Mouse (Mus musculus): ENCODE data around the gene Nlgn2. TPM values are rescaled to one million over a fixed set of nuclear protein-coding genes. Genes with fewer than 3 reads are reported as not detected.
A peak's percentile ranks its signal among the peaks of the same experiment; 100 is the strongest.

Gene Nlgn2
- polyA plus RNA-seq, 1 experiment from 2014 or later = 22.4 TPM

- H3K36me3 ChIP-seq (ENCODE audit: control insufficient read depth, insufficient read depth, low read length) = no peaks in the 10 kb centered on the region
- no peaks in the 10 kb centered on the region for H3K27me3 ChIP-seq (replicated peaks; ENCODE audit: control insufficient read depth, insufficient read depth, low read length)
- no peak within 1 kb of the TSS for H3K4me2 ChIP-seq (ENCODE audit: low read length)
- no peak within 1 kb of the TSS for H3K4me3 ChIP-seq (ENCODE audit: low read length)
- no peak within 1 kb of the TSS for H3K27ac ChIP-seq (ENCODE audit: low read depth, low read length)
- H3K4me1 ChIP-seq (ENCODE audit: control insufficient read depth, insufficient read depth, low read depth, low read length) = no peaks in the 10 kb centered on the region
- 75% methylated on average over 2 of the region's 2 CpGs for WGBS
- no peak for ATAC-seq
- H3K9me3 ChIP-seq (ENCODE audit: control insufficient read depth, low read length) = peaks cover 9% of the 10 kb centered on the region
- no peak within 1 kb of the TSS for H3K9ac ChIP-seq (ENCODE audit: low read depth, low read length)
Measured at GRCm38 (mm10) chr11:69818365-69818764, 19.2 kb downstream of the Nlgn2 start, which contains the start of gene Spem2. Spem2 (minus strand) TSS chr11:69818465.

DNA sequence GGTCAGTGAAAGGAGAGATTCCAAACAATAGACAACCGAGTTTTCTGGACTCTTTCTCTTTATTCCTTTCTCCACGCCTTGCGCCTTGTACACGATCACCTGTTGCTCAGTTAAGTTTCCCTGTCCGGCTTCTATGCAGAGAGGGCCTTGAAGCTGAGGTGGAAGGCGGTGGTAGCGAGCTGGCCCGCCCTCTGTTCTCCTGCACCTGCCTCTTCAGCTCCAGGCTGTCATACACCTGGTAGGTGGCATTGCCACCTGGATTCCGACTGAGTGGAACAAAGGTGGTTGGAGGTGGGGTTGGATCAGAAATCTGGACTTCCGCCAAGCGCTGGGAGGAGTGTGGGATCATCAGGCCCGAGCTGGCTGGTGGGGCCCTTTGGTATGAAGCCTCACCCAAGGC lies 21.1 kb downstream of the Nlgn2 start:
- ATAC-seq = no peak

DNA sequence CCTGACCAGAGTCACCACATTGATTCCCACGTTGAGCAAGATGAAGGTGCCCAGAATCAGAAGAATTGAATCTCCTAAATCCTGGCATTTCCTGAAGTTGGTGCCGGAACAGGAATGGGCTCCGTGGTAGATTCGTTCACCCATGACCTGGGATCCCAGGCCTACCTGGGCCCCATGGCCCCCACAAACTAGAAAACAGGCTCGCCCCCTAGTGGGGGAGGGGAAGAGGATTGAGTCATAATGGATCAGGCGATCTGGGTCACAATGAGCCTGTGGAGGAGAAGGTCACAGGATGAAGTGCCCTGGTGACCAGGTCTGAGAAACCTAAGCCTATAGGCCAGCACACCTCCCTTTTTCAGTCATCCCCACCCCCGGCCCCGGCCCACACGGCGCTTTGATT lies 22.4 kb downstream of the Nlgn2 start, which contains the start of gene Gm39566:
Gm39566 (minus strand) TSS at position 144 of the 400 bp plus-strand sequence.
- WGBS = 69% methylated on average over 10 of the region's 10 CpGs
- peaks cover 9% of the 10 kb centered on the region for H3K9me3 ChIP-seq (ENCODE audit: control insufficient read depth, low read length)

More for the DNA sequence above, 21.1 kb downstream of the Nlgn2 start:
- H3K4me3 ChIP-seq (ENCODE audit: low read length) = no peak overlapping the region
- H3K27me3 ChIP-seq (replicated peaks; ENCODE audit: control insufficient read depth, insufficient read depth, low read length) = no peaks in the 10 kb centered on the region
- H3K4me2 ChIP-seq (ENCODE audit: low read length) = no peak overlapping the region
- H3K9ac ChIP-seq (ENCODE audit: low read depth, low read length) = no peak overlapping the region
- WGBS = 92% methylated on average over 12 of the region's 12 CpGs
- H3K27ac ChIP-seq (ENCODE audit: low read depth, low read length) = no peak overlapping the region
- H3K4me1 ChIP-seq (ENCODE audit: control insufficient read depth, insufficient read depth, low read depth, low read length) = no peaks in the 10 kb centered on the region
- peaks cover 9% of the 10 kb centered on the region for H3K9me3 ChIP-seq (ENCODE audit: control insufficient read depth, low read length)
- H3K36me3 ChIP-seq (ENCODE audit: control insufficient read depth, insufficient read depth, low read length) = no peaks in the 10 kb centered on the region

GRCm38 (mm10) chr11:69810280-69810679 lies 27.3 kb downstream of the Nlgn2 start:
- H3K9ac ChIP-seq (ENCODE audit: low read depth, low read length) = no peak overlapping the region
- no peaks in the 10 kb centered on the region for H3K4me1 ChIP-seq (ENCODE audit: control insufficient read depth, insufficient read depth, low read depth, low read length)
- H3K36me3 ChIP-seq (ENCODE audit: control insufficient read depth, insufficient read depth, low read length) = no peaks in the 10 kb centered on the region
- H3K27ac ChIP-seq (ENCODE audit: low read depth, low read length) = no peak overlapping the region
- no peak overlapping the region for H3K4me2 ChIP-seq (ENCODE audit: low read length)
- H3K9me3 ChIP-seq (ENCODE audit: control insufficient read depth, low read length) = no peaks in the 10 kb centered on the region
- ATAC-seq = no peak
- H3K4me3 ChIP-seq (ENCODE audit: low read length) = no peak overlapping the region
- H3K27me3 ChIP-seq (replicated peaks; ENCODE audit: control insufficient read depth, insufficient read depth, low read length) = peaks cover 14% of the 10 kb centered on the region

More for the DNA sequence above, 22.4 kb downstream of the Nlgn2 start, which contains the start of gene Gm39566:
- Histone ChIP-seq H3K27me3 (replicated peaks; ENCODE audit: control insufficient read depth, insufficient read depth, low read length) (no peaks in the 10 kb centered on the region), H3K36me3 (ENCODE audit: control insufficient read depth, insufficient read depth, low read length) (no peaks in the 10 kb centered on the region), H3K4me1 (ENCODE audit: control insufficient read depth, insufficient read depth, low read depth, low read length) (no peaks in the 10 kb centered on the region), H3K9ac (ENCODE audit: low read depth, low read length) (no peak within 1 kb of the TSS), H3K4me3 (ENCODE audit: low read length) (no peak within 1 kb of the TSS), H3K27ac (ENCODE audit: low read depth, low read length) (no peak within 1 kb of the TSS), H3K4me2 (ENCODE audit: low read length) (no peak within 1 kb of the TSS)
- ATAC-seq = no peak

- H3K27ac ChIP-seq (ENCODE audit: low read depth, low read length) = no peak overlapping the region
- H3K4me2 ChIP-seq (ENCODE audit: low read length) = no peak overlapping the region
- 91% methylated on average over 2 of the region's 2 CpGs for WGBS
- H3K36me3 ChIP-seq (ENCODE audit: control insufficient read depth, insufficient read depth, low read length) = no peaks in the 10 kb centered on the region
- ATAC-seq = no peak
- no peak overlapping the region for H3K9ac ChIP-seq (ENCODE audit: low read depth, low read length)
- H3K27me3 ChIP-seq (replicated peaks; ENCODE audit: control insufficient read depth, insufficient read depth, low read length) = peaks cover 21% of the 10 kb centered on the region
- H3K9me3 ChIP-seq (ENCODE audit: control insufficient read depth, low read length) = no peaks in the 10 kb centered on the region
- H3K4me3 ChIP-seq (ENCODE audit: low read length) = no peak overlapping the region
- H3K4me1 ChIP-seq (ENCODE audit: control insufficient read depth, insufficient read depth, low read depth, low read length) = peaks cover 21% of the 10 kb centered on the region
Measured at GRCm38 (mm10) chr11:69807641-69808040, 29.9 kb downstream of the Nlgn2 start.

GRCm38 (mm10) chr11:69806378-69806777 lies 31.2 kb downstream of the Nlgn2 start:
- Histone ChIP-seq H3K36me3 (ENCODE audit: control insufficient read depth, insufficient read depth, low read length) (no peaks in the 10 kb centered on the region), H3K9ac (ENCODE audit: low read depth, low read length) (no peak overlapping the region), H3K4me3 (ENCODE audit: low read length) (no peak overlapping the region), H3K9me3 (ENCODE audit: control insufficient read depth, low read length) (no peaks in the 10 kb centered on the region), H3K4me2 (ENCODE audit: low read length) (no peak overlapping the region), H3K4me1 (ENCODE audit: control insufficient read depth, insufficient read depth, low read depth, low read length) (peaks cover 32% of the 10 kb centered on the region), H3K27me3 (replicated peaks; ENCODE audit: control insufficient read depth, insufficient read depth, low read length) (peaks cover 21% of the 10 kb centered on the region), H3K27ac (ENCODE audit: low read depth, low read length) (no peak overlapping the region)
- no peak for ATAC-seq
- WGBS = 79% methylated on average over 4 of the region's 4 CpGs

DNA sequence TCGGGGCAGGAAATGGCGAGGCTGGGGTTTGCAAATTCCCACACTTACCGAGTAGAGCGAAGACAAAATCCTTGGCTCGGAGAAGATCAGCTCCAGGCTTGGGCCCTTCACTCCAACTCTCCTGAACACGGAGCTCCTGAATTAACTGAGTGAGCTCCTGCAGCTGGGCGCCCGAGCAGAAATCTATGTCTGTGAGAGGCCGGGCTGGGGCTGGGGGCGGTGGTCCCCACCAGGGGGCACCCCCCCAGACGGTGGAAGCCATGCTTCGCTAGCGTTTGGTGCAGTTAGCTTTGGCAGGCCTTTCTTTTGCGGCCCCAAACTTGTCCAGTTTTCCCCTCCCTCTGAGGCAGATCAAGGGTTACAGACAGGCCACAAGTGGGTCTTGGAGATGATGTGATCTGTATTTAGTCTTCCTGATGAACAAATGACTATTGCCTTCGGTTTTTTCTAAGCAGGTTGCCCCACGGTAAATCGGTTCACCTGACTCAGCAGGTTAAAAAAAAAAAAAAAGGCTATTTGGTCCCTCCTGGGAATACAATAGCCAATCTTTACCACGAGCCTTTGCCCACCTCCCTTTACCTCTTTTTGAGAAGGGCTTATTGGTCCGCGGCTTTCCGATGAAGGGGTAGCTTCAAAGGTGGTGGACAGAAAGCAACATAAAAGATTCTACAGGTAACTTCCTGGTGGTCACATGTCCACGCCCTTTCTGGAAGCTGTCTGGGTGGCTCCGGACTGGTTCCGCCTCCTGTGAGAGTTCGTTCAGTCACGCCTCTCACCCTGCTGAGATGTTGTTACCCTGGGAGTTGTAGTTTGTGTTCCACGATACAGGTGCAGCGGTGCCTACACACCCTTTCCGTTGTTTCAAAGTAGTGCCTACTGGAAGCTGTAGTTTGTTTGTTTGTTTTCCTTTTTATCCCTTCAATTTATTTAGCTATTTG lies 32.3 kb downstream of the Nlgn2 start, which contains the start of gene Tmem102:
Tmem102 (minus strand) TSS at position 653 of the 938 bp plus-strand sequence.
- 7% methylated on average over 29 of the region's 29 CpGs for WGBS
- Histone ChIP-seq H3K9ac (ENCODE audit: low read depth, low read length) (peak within 1 kb of the TSS; percentile 35), H3K36me3 (ENCODE audit: control insufficient read depth, insufficient read depth, low read length) (no peaks in the 10 kb centered on the region), H3K27ac (ENCODE audit: low read depth, low read length) (no peak within 1 kb of the TSS), H3K4me2 (ENCODE audit: low read length) (peak within 1 kb of the TSS; percentile 85), H3K9me3 (ENCODE audit: control insufficient read depth, low read length) (no peaks in the 10 kb centered on the region), H3K4me3 (ENCODE audit: low read length) (peak within 1 kb of the TSS; percentile 8), H3K27me3 (replicated peaks; ENCODE audit: control insufficient read depth, insufficient read depth, low read length) (peaks cover 21% of the 10 kb centered on the region), H3K4me1 (ENCODE audit: control insufficient read depth, insufficient read depth, low read depth, low read length) (peaks cover 38% of the 10 kb centered on the region)
- ATAC-seq = no peak

GRCm38 (mm10) chr11:69804652-69804940 lies 33.0 kb downstream of the Nlgn2 start:
- peaks cover 21% of the 10 kb centered on the region for H3K27me3 ChIP-seq (replicated peaks; ENCODE audit: control insufficient read depth, insufficient read depth, low read length)
- H3K4me3 ChIP-seq (ENCODE audit: low read length) = peak overlapping the region; percentile 8
- H3K9ac ChIP-seq (ENCODE audit: low read depth, low read length) = peak overlapping the region; percentile 35
- H3K4me1 ChIP-seq (ENCODE audit: control insufficient read depth, insufficient read depth, low read depth, low read length) = peaks cover 44% of the 10 kb centered on the region
- no peak overlapping the region for H3K27ac ChIP-seq (ENCODE audit: low read depth, low read length)
- 6% methylated on average over 12 of the region's 12 CpGs for WGBS
- H3K36me3 ChIP-seq (ENCODE audit: control insufficient read depth, insufficient read depth, low read length) = no peaks in the 10 kb centered on the region
- peak overlapping the region; percentile 85 for H3K4me2 ChIP-seq (ENCODE audit: low read length)
- no peaks in the 10 kb centered on the region for H3K9me3 ChIP-seq (ENCODE audit: control insufficient read depth, low read length)
- ATAC-seq = no peak

GRCm38 (mm10) chr11:69803786-69804651 lies 33.6 kb downstream of the Nlgn2 start:
- Histone ChIP-seq H3K4me2 (ENCODE audit: low read length) (peak overlapping the region; percentile 85), H3K27ac (ENCODE audit: low read depth, low read length) (peak overlapping the region; percentile 21; the same call in 1 of the 2 replicates), H3K4me3 (ENCODE audit: low read length) (peak overlapping the region; percentile 61), H3K4me1 (ENCODE audit: control insufficient read depth, insufficient read depth, low read depth, low read length) (peaks cover 49% of the 10 kb centered on the region), H3K27me3 (replicated peaks; ENCODE audit: control insufficient read depth, insufficient read depth, low read length) (peaks cover 18% of the 10 kb centered on the region), H3K36me3 (ENCODE audit: control insufficient read depth, insufficient read depth, low read length) (no peaks in the 10 kb centered on the region), H3K9me3 (ENCODE audit: control insufficient read depth, low read length) (no peaks in the 10 kb centered on the region), H3K9ac (ENCODE audit: low read depth, low read length) (peak overlapping the region; percentile 85)
- WGBS = 1% methylated on average over 60 of the region's 60 CpGs
- peak; percentile 44 for ATAC-seq
